Mouse (Mus musculus) embryo, embryonic 11 days (tissue): ENCODE results near the gene Tcea3.

Experiments
- DNase-seq: peaks from one replicate; pipeline ENCODE4 v3.0.0-alpha.2; 2015

The Tcea3 gene

GRCm38 (mm10) chr4:136247729-136248463 lies at the start of gene Tcea3:
Gene Tcea3 (plus strand): TSS chr4:136247729.
- DNase-seq = peak; percentile 68

GRCm38 (mm10) chr4:136198846-136199245 lies 48.7 kb upstream of the Tcea3 start:
- DNase-seq = no peak

- peak; percentile 77 for DNase-seq
Observed at GRCm38 (mm10) chr4:136199562-136200292, 47.8 kb upstream of the Tcea3 start.

GRCm38 (mm10) chr4:136202509-136202908 lies 45.0 kb upstream of the Tcea3 start:
- peak; percentile 93 for DNase-seq

GRCm38 (mm10) chr4:136204775-136205174 lies 42.8 kb upstream of the Tcea3 start:
- DNase-seq = no peak

- peak; percentile 100 for DNase-seq
Observed at GRCm38 (mm10) chr4:136206033-136206893, 41.3 kb upstream of the Tcea3 start, which contains the start of gene Asap3. Gene Asap3 (plus strand): TSS chr4:136206365.

- no peak for DNase-seq
Observed at GRCm38 (mm10) chr4:136206943-136207342, 40.6 kb upstream of the Tcea3 start.

- no peak for DNase-seq
Observed at GRCm38 (mm10) chr4:136210931-136211330, 36.6 kb upstream of the Tcea3 start.

- no peak for DNase-seq
Observed at GRCm38 (mm10) chr4:136213629-136214028, 33.9 kb upstream of the Tcea3 start.

- no peak for DNase-seq
Observed at GRCm38 (mm10) chr4:136214828-136215227, 32.7 kb upstream of the Tcea3 start.

GRCm38 (mm10) chr4:136215576-136215975 lies 32.0 kb upstream of the Tcea3 start:
- DNase-seq = no peak

- DNase-seq = no peak
Observed at GRCm38 (mm10) chr4:136217063-136217462, 30.5 kb upstream of the Tcea3 start.

GRCm38 (mm10) chr4:136218595-136219214 lies 28.8 kb upstream of the Tcea3 start:
- DNase-seq = peak; percentile 67

GRCm38 (mm10) chr4:136220133-136220775 lies 27.3 kb upstream of the Tcea3 start:
- peak; percentile 76 for DNase-seq

GRCm38 (mm10) chr4:136223549-136224239 lies 23.8 kb upstream of the Tcea3 start:
- peak; percentile 68 for DNase-seq

GRCm38 (mm10) chr4:136224240-136224559 lies 23.3 kb upstream of the Tcea3 start:
- DNase-seq = no peak

GRCm38 (mm10) chr4:136224677-136225460 lies 22.7 kb upstream of the Tcea3 start:
- no peak for DNase-seq

GRCm38 (mm10) chr4:136227408-136227807 lies 20.1 kb upstream of the Tcea3 start:
- DNase-seq = no peak

- DNase-seq = no peak
Observed at GRCm38 (mm10) chr4:136228640-136229039, 18.9 kb upstream of the Tcea3 start.

- DNase-seq = no peak
Observed at GRCm38 (mm10) chr4:136238669-136239068, 8.9 kb upstream of the Tcea3 start.

GRCm38 (mm10) chr4:136239111-136239510 lies 8.4 kb upstream of the Tcea3 start:
- no peak for DNase-seq
